Mouse (Mus musculus): ENCODE measurements around the gene Defb7.

DNA sequence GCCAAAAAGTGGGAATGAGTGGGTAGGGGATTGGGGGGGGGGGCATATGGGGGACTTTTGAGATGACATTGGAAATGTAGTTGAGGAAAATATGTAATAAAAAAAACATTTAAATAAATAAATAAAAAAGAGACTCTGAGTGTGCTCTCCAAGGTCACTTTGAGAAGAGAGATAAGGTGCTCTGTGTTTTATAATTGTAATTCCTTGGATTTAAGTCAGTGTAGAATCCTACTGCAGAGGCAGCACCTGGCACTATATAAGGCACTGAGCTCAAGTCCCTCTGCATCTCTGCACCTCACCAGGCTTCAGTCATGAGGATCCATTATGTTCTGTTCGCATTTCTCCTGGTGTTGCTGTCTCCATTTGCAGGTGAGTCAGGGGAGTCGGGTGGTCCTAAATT is at the start of gene Defb7:
- TF ChIP-seq EP300 (IDR thresholded peaks at IDR 0.05; ENCODE audit: insufficient read depth, low read depth, low read length) (no peak), POLR2A (IDR thresholded peaks at IDR 0.05; ENCODE audit: insufficient read depth, low read length) (no peak), CTCF (IDR thresholded peaks at IDR 0.05; ENCODE audit: low read depth, low read length) (no peak)
